Mouse (Mus musculus) intestine, embryonic 16.5 days (tissue): ENCODE measurements at regions not wholly inside any gene's neighbourhood (a gene's known extent, or its start where the extent isn't known, plus 50 kb on each side); places are given as distances from the start of the nearest gene placed in this dataset.

ENCODE experiments used
- ATAC-seq: fragments of 200-750 bp; cut with Nextera tagmentation; 2 replicates; pipeline ENCODE4 v1.8.0; 2017; ENCODE audit warnings: moderate TSS enrichment, moderate library complexity
- H3K27ac ChIP-seq: fragments of 300-500 bp; sonication (generic); 2 replicates; pipeline ENCODE4 v1.5.1; 2014; ENCODE audit warnings: mild to moderate bottlenecking, low read length
- H3K27me3 ChIP-seq: fragments of 300-500 bp; sonication (generic); replicated peaks from 2 replicates; pipeline ENCODE4 v1.6.1; 2014; ENCODE audit warnings: low read length, control low read depth, mixed read lengths; ENCODE audit not compliant: control insufficient read depth, insufficient read depth
- H3K36me3 ChIP-seq: fragments of 300-500 bp; sonication (generic); 2 replicates; pipeline ENCODE4 v1.6.1; 2014; ENCODE audit warnings: low read length, control low read depth; ENCODE audit not compliant: control insufficient read depth, insufficient read depth
- H3K4me1 ChIP-seq: fragments of 300-500 bp; sonication (generic); 2 replicates; pipeline ENCODE4 v1.6.1; 2014; ENCODE audit warnings: low read length, control low read depth, mixed read lengths; ENCODE audit not compliant: control insufficient read depth, insufficient read depth
- H3K4me2 ChIP-seq: fragments of 300-500 bp; sonication (generic); 2 replicates; pipeline ENCODE4 v1.6.1; 2014; ENCODE audit warnings: low read depth, low read length, control low read depth
- H3K4me3 ChIP-seq: fragments of 300-500 bp; sonication (generic); 2 replicates; pipeline ENCODE4 v1.5.1; 2014; ENCODE audit warnings: mild to moderate bottlenecking, low read length
- H3K9ac ChIP-seq: fragments of 300-500 bp; sonication (generic); 2 replicates; pipeline ENCODE4 v1.6.1; 2014; ENCODE audit warnings: low read depth, low read length
- H3K9me3 ChIP-seq: fragments of 300-500 bp; sonication (generic); 2 replicates; pipeline ENCODE4 v1.6.1; 2016; ENCODE audit warnings: low read length, control low read depth; ENCODE audit not compliant: control insufficient read depth
- WGBS: fragments of 180-500 bp; shearing (Covaris S2); extraction: QIAGEN DNeasy Blood & Tissue Kit; methylation state at CpG from one replicate; pipeline ENCODE4 v1.1.7; 2014; 5-methylcytosine and 5-hydroxymethylcytosine counted together

DNA sequence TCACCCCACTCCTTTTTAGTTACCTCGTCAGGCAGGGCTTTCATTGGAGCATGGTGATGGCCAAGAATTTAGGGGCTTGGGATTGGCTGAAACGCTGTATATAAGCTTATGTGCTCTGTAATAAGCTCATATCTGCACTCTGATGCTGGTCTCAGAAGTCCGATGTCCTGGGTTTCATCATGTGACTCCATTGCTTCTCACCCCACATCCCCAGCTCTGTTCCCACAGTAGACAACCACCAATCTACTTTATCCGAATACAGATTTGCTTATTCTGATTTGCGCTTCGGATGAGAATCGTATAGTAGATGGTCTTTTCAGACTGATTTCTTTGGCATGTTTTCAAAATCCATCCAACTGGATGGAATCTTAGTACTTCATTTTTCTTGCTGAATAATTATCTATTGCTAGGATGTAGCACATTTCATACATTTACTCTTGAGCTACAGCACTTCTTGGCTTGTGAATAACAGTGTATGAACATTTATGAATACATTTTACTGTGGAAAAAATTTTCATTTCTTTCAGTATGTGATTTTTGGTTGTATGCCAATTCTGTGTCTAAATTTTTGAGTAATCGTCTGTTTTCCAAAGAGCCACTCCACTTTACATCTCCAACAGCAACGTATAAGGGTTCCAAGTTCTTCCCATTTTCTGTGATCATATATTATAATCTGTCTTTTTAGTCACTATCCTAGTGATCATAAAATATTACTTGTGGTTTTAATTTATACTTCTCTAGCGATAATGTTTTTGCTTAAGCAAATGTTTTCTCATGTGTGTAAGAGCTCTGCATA lies 185.7 kb downstream of the Hace1 start:
- no peak overlapping the region for H3K27ac ChIP-seq
- no peaks in the 10 kb centered on the region for H3K27me3 ChIP-seq
- H3K9ac ChIP-seq = no peak overlapping the region
- no peaks in the 10 kb centered on the region for H3K4me1 ChIP-seq
- WGBS = 76% methylated on average over 10 of the region's 10 CpGs
- ATAC-seq = no peak
- H3K36me3 ChIP-seq = no peaks in the 10 kb centered on the region
- no peaks in the 10 kb centered on the region for H3K9me3 ChIP-seq
- no peak overlapping the region for H3K4me3 ChIP-seq
- H3K4me2 ChIP-seq = no peak overlapping the region

DNA sequence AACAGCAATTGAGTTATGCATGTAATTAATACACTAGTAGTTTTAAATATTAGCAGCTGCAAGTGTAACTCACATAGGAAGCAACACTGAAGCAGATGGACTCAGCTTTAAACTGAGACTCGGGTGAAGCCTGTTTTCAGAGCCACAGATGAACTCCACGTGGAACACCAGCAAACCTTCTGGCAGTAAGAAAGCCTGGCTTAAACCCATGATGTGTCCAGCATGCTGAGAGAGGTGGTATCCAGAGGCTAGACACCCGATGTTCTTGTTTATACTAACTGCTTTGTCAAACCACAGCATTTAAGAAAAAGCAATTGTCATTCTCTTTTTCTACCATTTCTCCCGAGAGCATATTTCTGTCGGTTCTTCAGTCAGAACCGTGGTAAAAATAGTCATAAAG lies 202.1 kb downstream of the Hace1 start:
- Histone ChIP-seq H3K27me3 (no peaks in the 10 kb centered on the region), H3K9me3 (no peaks in the 10 kb centered on the region), H3K4me2 (no peak overlapping the region), H3K4me3 (no peak overlapping the region), H3K27ac (no peak overlapping the region), H3K36me3 (no peaks in the 10 kb centered on the region), H3K9ac (no peak overlapping the region), H3K4me1 (0 out of 2 replicates have a peak, but pooled peaks cover 4% of the 10 kb centered on the region)
- ATAC-seq = no peak
- 17% methylated on average over 6 of the region's 6 CpGs for WGBS

DNA sequence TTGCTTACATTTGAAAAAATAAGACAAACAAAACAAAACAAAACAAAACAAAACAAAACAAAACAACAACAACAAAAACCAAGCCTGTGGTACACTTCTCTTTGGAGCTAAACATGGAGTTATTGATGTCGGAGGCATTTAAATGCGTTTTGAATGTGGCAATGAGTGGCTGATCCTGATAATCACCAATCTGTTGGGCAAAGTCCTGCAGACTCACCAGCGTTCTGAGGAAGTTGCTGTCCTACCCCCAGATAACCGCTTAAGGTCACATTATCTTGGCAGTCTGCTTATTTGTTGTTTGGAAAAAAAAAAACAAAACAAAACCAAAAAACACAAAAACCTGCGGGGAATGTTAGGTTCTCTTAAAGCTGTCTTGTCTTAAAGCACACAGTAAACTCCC lies 205.4 kb downstream of the Hace1 start:
- H3K9me3 ChIP-seq = no peaks in the 10 kb centered on the region
- H3K27ac ChIP-seq = no peak overlapping the region
- 0 out of 2 replicates have a peak, but pooled peaks cover 4% of the 10 kb centered on the region for H3K4me1 ChIP-seq
- no peak overlapping the region for H3K4me3 ChIP-seq
- no peaks in the 10 kb centered on the region for H3K27me3 ChIP-seq
- 59% methylated on average over 5 of the region's 5 CpGs for WGBS
- no peaks in the 10 kb centered on the region for H3K36me3 ChIP-seq
- no peak for ATAC-seq
- H3K4me2 ChIP-seq = no peak overlapping the region
- H3K9ac ChIP-seq = no peak overlapping the region

DNA sequence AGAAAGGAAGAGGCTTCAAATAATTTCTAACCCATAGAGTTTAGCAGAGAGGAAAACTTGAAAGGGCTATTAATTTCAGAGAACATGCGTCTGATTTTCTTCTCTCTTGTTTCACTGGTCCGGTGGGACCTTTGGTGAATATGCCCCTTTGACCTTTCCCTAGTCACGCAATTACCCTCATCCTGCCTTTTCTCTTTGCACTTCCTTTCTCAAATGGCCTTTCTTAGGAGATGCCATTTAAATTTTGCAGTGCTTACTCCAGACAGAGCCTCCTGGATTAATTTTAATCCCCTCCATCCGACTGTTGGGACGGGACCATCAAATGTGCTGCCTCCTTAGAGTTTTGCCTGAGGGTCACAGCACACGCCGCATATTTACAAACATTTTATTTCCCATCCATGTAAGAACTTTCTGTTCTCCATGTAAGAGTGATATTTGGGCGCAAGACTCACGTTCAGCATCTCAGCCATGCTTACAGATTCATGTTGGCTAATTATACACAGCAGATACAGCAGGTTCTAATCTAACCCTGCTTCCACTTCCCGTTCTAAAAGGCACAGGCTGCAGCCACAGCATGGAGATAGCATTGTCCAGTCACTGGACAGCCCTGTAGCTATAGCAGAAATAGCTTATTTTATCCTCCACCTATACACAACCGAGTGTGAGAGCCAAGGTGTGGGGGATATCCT lies 206.0 kb downstream of the Hace1 start:
- Histone ChIP-seq H3K27ac (no peak overlapping the region), H3K9me3 (no peaks in the 10 kb centered on the region), H3K36me3 (no peaks in the 10 kb centered on the region), H3K4me2 (no peak overlapping the region), H3K27me3 (no peaks in the 10 kb centered on the region), H3K4me3 (no peak overlapping the region), H3K9ac (no peak overlapping the region), H3K4me1 (0 out of 2 replicates have a peak, but pooled peaks cover 4% of the 10 kb centered on the region)
- no peak for ATAC-seq
- 37% methylated on average over 11 of the region's 11 CpGs for WGBS

DNA sequence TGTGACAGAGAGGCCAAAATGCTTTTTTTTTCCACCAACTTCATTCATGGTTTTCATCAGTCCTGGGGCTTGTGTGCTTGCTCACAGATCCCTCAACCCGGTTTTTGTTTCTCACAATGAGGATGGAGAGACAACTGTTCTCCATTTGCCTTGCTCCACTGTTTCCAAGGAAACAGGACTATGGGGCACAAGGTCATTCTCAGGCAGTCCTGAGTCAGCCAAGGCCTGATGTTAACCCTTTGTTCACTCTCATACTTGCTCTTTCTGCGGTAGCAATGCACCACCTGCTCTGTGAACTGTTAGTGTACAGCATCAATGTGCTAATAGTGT lies 206.5 kb downstream of the Hace1 start:
- Histone ChIP-seq H3K27ac (no peak overlapping the region), H3K36me3 (no peaks in the 10 kb centered on the region), H3K4me1 (0 out of 2 replicates have a peak, but pooled peaks cover 4% of the 10 kb centered on the region), H3K27me3 (no peaks in the 10 kb centered on the region), H3K4me3 (no peak overlapping the region), H3K9me3 (no peaks in the 10 kb centered on the region), H3K4me2 (no peak overlapping the region), H3K9ac (no peak overlapping the region)
- ATAC-seq = no peak
- 36% methylated on average over 2 of the region's 2 CpGs for WGBS

DNA sequence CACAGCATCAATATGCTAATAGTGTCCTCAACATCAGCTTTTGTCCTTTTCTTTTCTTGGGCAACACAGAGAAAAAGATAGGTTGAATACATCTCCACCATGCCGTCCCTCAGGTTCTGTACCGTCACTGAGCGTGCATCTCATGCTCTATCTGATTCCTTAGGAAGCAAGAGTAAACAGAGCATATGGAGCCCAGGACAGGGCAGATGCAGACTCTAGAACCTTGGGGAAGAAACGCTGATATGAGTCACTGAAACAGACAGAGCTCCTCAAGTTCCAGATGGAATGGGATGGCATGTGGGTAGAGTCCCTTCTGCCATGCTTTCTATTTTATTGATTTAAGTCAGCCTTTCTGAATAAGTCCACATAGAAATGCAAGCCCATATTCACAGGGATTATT lies 206.9 kb downstream of the Hace1 start:
- H3K27me3 ChIP-seq = no peaks in the 10 kb centered on the region
- ATAC-seq = no peak
- 0 out of 2 replicates have a peak, but pooled peaks cover 3% of the 10 kb centered on the region for H3K4me1 ChIP-seq
- H3K9ac ChIP-seq = no peak overlapping the region
- no peak overlapping the region for H3K4me3 ChIP-seq
- no peak overlapping the region for H3K27ac ChIP-seq
- 77% methylated on average over 4 of the region's 4 CpGs for WGBS
- H3K36me3 ChIP-seq = no peaks in the 10 kb centered on the region
- no peaks in the 10 kb centered on the region for H3K9me3 ChIP-seq
- no peak overlapping the region for H3K4me2 ChIP-seq

DNA sequence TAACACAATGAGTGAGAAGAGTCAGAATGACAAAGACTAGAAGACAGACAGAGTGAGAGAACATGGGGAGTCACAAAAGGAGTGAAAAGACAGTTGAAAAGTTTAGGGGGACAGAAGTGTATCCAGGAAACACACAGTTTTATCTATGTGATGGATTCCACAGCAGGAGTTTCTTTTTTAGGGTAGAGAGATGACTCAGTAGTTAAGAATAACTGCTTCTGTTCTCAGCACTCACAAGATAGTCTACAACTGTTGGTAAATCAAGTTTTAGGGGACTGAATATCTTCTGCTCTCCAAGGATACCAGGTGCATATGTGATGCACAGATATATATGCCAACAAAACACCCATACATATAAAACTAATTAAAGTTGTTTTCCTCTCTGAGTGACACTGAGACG lies 210.7 kb downstream of the Hace1 start:
- H3K36me3 ChIP-seq = no peaks in the 10 kb centered on the region
- no peaks in the 10 kb centered on the region for H3K4me1 ChIP-seq
- H3K27ac ChIP-seq = no peak overlapping the region
- no peaks in the 10 kb centered on the region for H3K9me3 ChIP-seq
- no peak overlapping the region for H3K4me3 ChIP-seq
- no peak overlapping the region for H3K9ac ChIP-seq
- no peak overlapping the region for H3K4me2 ChIP-seq
- 69% methylated on average over 1 of the region's 1 CpGs for WGBS
- no peak for ATAC-seq
- no peaks in the 10 kb centered on the region for H3K27me3 ChIP-seq

DNA sequence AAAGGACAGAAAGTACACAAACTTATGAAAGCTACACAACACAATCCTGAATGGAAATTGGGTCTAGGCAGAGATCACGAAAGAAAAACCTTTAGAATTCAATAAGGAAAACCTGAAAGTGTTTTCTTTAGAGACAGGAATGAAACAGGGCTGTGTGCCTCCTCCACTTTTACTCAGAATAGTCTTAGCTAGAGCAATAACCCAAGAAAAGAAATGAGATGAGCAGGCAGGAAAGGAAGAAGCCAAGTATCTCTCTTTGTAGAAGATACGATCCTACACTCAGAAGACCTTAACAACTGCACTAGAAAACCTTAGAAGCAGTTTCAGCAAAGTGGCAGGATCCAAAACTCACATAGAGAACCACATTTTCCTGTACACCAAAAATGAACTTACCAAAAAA lies 218.0 kb downstream of the Hace1 start:
- no peaks in the 10 kb centered on the region for H3K4me1 ChIP-seq
- 83% methylated on average over 2 of the region's 2 CpGs for WGBS
- H3K4me3 ChIP-seq = no peak overlapping the region
- no peak overlapping the region for H3K9ac ChIP-seq
- no peak for ATAC-seq
- H3K4me2 ChIP-seq = no peak overlapping the region
- no peaks in the 10 kb centered on the region for H3K36me3 ChIP-seq
- H3K9me3 ChIP-seq = no peaks in the 10 kb centered on the region
- no peak overlapping the region for H3K27ac ChIP-seq
- H3K27me3 ChIP-seq = no peaks in the 10 kb centered on the region

DNA sequence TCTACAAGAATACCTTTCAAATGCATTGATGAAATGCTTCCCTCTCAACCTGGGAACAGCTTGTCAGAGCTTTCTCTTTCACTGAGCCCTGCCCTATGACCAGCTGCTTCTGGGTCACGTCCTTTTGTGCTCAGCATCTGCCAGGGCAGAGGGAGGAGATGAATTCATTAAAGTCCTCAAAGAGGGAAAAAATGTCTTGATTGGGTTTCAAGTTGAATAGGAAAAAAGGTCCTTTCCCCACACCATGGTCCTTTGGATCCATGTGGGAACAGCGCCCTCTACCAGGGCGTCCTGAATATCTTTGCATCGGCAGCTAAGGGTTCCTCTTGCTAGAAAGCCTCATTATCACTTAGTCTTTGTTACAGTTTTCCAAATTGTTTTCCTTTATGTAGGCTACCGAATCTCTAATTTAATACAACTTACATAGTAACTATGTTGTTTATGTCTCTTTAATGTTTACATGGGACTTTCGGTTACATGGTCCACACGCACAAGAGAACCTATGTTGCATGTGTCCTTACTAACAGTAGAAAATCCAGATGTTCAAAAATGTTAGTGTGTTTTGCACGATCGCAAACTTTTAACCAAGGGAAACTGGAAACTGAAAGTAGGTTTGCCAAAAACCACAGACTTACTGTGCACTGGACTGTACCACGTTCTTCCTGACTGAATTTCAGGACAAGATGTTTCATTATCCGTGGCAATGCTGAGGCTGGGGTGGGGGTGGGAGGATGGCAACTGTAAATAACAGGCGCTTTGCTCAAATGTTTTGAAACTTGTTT lies 222.6 kb downstream of the Hace1 start:
- Histone ChIP-seq H3K4me3 (no peak overlapping the region), H3K27ac (no peak overlapping the region), H3K4me2 (no peak overlapping the region), H3K9ac (no peak overlapping the region), H3K4me1 (no peaks in the 10 kb centered on the region), H3K27me3 (no peaks in the 10 kb centered on the region), H3K9me3 (no peaks in the 10 kb centered on the region), H3K36me3 (no peaks in the 10 kb centered on the region)
- ATAC-seq = no peak
- 54% methylated on average over 12 of the region's 12 CpGs for WGBS
